Mouse (Mus musculus) lung, postnatal 36 days (tissue): ENCODE measurements around the gene Dph2.

ENCODE experiments used
- DNase-seq: peaks from one replicate; pipeline ENCODE4 v3.0.0; 2022; ENCODE audit warnings: mixed read lengths

Gene Dph2

DNA sequence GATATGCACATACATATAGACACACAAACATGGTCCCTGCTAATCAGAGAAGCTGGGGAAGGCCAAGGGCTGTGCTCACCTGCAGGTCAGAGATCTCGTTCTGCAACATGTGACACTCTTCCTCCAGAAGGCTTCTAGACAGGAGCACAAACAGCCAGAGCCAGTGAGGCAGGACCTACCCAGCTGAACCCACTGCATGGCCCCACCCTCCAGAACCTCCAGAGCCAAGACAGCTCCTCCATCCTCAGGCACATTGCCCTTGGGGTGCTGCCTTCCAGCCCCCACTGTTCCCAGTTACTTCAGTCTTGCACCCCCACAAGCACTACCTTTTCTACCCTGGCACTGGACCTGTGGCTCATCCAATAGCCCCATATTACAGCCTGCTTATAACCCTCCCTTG is 21.4 kb downstream of the Dph2 start:
- DNase-seq: no peak

DNA sequence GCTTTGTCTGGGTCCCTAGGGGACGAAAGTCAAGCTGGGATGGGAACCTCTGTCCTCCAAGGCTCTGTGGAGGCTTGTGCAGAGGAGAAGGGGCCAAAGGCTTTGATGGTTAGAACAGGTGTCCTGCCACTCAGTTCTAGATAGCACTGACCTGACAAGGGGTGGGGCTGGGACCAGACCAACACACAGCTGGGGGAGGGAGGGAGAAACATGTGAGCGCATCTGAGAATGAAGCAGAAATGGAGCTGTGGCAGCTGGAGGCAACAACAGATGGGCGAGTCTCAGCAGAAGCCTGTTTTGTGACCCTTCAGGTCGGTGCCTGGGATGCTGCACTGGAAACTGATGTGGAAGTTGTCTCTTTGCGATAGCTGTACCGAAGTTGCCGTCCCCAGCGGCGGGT is 22.5 kb downstream of the Dph2 start:
- DNase-seq: no peak

DNA sequence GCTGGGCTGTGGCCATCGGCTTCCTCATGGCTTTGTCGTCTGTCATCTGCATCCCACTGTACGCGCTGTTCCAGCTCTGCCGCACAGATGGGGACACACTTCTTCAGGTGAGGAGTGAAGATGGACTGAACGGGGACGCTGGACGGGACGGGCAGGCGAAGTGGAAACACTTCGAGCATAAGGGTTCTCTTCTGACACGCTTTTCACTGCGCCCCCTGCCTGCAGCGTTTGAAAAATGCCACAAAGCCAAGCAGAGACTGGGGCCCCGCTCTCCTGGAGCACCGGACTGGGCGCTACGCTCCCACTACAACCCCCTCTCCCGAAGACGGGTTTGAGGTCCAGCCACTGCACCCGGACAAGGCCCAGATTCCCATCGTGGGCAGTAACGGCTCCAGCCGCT is 24.0 kb downstream of the Dph2 start:
- DNase-seq: peak; percentile 70

DNA sequence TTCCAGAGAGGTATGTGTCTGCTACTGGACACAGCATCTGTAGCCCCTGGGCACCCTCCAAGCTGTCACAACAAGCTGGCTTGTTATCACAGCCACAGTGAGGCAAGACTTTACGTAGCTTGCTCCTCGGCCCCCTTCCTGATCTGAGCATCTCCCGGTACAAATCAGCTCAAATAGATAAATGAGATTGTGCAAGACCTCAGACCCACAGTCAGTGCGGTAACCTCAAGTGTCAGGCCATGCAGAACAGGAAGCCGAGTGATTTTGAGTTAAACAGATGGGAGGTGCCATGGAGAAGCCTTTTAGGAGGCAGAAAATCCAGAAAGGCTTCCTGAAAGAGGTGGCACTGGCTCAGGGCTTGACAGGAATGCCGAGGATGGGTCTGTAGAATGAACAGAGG is 24.8 kb downstream of the Dph2 start:
- no peak for DNase-seq

DNA sequence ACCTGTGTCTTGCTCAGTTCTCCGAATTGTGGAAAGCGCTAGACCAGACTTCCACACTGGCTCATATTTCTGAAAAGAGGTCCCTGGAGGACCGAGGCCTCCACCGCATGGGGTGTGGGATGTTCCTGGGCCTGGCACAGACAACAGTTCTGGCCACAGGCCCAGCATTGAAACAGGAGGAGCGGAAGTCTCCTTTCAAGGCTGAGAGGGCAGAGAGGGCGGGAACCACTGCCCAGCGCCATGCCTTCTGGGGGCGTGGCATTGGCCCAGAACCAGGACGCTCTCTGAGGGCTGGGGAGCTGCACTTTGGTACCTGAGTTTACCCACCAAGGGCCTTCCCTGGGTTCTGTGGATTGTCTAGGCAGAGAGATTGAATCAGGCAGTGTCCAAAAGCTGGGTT is 25.7 kb downstream of the Dph2 start:
- DNase-seq: peak; percentile 90

DNA sequence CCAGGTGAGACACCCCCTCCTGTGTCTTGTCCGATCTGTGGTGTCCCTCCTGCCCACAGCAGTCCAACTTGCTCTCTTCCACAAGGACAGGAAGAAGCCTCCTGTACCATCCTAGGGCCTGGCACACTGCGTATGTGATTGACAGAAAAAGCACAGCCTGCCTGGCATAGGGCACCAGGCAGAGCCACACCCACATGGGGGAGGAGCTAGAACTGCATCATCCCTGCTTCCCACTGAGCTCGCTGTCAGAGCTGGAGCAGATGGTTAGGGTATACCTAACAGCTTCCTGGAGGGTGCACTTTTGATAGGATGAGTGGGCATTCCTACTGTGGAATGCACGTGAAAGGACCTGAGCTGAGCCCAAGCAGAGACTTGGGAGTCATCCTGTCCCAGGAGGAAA is 29.0 kb downstream of the Dph2 start:
- DNase-seq: peak; percentile 55

DNA sequence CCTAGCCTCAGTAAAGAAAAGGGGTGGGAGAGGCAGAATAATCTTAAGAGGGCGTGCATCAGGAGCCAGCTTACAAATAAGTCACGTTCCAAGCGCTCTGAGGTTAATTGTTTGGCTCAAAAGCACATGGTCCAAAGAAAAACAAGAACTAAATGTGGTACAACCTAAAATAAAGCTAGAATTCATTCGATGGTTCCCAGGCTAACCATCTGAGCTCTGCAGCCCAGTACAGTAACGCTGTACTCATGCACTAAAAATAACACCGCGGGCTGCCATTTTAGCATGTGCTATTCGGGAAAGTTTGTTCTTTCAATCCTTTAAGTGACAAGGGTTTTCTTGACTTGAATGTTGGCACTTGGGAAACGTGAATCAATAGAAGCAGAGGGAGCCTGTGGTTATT is 31.3 kb downstream of the Dph2 start:
- DNase-seq: no peak

DNA sequence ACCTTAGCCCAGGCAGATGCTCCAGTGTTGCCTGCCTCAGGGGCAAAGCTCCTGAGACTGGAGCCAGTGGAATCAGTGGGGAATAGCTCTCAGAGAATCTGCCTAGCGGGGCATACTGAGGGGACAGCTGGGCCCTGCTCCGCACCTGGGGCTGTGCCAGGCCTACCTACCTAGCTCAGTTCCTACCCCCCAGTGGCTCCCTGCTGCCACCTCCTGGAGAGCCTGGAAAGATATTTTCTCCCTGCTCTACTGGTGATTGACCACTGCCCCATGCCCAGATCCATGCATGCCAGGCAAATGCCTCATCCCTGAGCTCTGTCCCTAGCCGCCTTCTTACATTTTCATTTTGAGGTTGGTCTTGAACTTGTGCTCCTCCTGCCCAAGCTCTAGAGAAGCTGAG is 33.0 kb downstream of the Dph2 start:
- DNase-seq: peak; percentile 56

DNA sequence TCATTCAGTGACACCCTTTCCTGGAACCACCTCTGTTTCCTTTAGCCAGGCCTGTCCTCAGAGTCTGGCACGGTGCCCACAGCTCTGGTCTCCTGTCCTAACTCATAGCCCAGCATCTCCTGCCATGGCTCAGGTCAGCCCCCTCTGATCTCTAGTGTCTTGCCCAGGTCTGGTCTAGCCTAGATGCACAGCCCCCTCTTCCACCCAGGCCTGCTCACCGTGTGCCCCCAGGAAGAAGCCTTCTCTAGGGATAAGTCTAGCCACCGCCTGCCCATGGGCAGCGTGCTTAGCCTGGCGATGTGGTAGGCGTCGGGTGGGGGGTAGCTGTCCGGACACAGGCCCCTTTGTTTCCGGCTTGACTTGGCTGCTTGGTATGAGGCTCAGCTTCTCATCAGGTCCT is 36.7 kb downstream of the Dph2 start:
- DNase-seq: peak; percentile 31

DNA sequence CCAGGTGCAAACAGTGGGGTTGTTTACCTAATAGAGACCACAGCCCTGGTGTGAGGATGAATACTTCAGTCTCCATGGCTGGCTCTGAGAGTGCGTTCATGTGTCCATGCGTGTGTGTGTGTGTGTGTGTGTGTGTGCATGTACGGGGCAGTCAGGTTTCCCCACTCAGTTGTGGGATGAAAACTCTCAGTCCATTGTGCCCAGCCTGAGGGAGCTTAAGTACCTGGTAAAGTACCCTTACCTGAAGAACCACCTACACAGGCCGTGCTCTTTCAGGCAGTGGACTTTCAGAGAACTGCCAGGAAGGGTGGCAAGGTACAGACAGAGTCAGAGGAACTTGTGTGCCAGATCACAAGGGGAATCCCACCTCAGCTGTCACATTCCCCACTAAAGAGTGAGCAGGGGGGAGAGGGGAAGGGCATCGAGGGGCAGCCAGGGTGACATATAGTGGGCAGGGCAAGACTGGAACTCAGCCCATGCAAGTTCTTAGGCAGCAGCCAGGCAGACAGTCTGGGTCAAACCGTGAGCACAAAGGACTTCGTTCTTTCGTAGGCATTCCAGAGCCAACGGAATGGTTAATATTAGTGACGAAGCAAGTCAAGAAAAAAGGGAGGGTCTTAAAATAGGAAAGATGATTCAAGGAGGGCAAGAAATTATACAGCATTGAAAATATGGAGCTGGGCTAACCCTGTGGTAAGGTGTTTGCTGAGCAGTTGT is 39.5 kb downstream of the Dph2 start:
- DNase-seq: peak; percentile 56

DNA sequence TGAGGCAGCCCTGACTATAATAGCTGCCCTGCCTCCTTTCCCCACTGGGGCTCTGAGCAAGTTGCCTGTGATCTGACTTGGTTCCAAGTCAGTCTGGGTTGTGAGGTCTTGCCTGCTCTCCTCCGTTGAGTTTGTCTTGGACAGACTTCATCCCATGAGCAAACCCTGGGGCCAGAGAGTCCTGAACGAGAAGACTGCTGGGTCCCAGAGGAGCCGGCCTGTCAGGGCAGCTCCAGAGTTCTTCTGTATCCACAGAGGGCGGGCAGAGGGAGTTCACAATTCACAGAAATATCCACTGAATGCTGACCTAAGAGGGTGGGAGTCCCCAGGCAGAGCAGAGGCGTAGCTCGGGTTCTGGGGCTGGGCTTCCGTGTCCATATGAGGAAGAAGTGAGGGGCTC is 41.0 kb downstream of the Dph2 start:
- DNase-seq: no peak

DNA sequence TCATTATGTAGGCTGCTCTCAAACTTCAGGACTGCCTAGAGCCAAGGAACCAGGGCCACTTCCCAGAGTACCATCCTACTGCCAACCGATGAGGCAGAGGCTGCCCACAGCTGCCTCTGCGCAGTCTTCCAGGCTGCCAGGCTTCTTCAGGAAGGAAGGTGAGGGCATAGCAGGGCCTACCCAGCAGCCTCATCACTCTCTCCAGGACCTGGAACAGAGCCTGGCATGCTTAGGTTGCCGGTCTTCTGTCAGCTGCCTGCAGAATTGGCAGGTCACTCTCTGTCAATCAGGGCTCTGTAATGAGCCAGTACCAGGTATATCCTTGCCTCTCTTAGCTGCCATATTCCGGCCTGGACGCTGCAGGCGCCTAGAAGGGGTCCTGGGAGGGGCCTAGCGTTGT is 41.7 kb downstream of the Dph2 start:
- no peak for DNase-seq

DNA sequence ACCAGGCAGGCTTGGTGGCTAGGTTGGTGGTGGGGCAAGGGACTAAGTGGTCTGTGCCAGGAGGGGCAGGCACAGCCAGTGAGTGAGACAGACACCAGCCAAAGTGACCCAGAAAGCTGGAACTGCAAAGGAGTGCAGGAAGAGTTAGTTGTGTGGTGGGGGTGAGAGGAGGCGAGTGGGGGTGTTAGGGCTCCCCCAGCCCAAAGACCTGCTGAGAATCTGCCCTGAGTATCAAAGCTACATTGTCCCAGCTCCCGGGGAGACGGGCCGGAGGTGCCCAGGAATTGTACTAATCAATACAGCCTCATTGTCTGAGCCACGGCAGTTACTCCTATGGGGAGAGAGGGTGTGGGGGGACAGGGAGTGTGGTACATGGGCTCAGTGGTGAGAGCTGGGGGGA is 42.3 kb downstream of the Dph2 start:
- DNase-seq: no peak

DNA sequence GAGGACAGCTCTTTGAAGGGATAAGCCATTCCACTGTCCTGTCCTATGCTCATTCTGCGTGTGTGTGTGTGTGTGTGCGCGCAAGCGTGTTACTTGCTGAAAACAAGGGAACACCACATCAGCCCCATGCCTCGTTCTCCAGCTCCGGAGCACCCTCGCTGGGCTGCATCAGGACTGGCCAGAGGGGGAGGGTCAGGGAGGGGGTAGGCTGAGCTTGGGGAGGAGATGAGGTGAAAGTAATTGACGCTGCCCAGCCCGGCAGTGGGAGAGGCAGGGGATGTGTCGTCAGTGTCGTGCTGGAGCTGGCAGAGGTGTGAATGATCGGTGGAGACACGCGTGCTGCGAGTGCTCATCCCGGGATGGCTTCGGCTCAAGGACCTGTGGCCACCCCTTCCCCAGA is 42.8 kb downstream of the Dph2 start:
- DNase-seq: no peak

DNA sequence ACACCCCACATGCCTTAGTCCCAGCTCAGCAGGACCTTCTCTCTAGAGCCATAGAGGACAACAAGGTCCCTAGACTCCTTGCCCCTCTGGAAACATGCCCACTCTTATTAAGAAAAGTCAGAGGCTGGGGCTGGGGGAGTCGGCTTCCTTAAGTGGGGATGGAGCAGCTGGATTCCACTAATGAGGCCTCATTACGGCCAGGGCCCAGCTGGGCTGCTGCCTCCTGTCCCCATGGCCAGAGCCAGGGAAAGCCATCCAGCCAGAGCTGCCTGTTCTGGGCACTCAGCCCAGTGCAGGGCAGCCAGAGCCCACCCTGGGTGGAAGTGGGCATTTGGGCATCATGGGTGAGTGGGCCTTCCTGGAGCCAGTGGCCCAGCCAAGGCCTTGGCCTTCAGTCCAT is 44.8 kb downstream of the Dph2 start:
- no peak for DNase-seq

DNA sequence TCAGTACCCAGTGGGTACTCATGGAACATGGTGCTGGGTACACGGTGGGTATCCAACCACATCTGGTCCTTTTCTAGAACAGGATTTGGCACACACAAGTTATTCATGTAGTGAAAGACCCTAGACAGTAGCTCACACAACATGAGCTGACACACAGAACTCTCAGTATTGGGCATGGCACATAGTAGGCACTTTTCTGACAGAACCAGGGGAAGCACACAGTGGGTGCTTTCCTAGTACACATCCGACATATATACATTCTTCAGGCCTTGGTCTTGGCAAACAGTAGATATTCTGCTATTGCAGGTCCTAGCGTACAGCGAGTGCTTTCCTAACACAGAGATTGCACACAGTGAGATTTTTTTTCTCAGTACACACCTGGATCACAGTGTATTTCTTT is 45.6 kb downstream of the Dph2 start:
- no peak for DNase-seq

DNA sequence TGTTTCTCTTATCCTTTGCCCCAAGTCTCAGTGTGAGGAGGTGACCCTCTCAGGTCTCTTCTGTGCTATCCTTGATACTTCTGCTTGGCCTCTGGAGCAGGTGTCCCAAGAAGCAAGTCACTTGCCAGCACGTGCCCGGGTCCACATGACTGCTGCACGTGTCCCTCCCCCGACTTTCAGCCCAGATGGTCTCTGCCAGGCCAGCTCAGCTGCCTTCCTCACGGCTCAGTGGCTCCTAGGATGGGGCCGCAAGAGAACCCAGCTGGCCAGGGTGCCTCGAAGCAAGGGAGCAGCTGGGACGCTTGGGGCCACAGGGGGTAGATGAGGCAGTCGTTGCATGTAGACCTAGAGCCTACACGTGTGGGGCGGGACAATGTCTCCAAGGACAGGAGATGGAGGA is 46.5 kb downstream of the Dph2 start:
- no peak for DNase-seq

DNA sequence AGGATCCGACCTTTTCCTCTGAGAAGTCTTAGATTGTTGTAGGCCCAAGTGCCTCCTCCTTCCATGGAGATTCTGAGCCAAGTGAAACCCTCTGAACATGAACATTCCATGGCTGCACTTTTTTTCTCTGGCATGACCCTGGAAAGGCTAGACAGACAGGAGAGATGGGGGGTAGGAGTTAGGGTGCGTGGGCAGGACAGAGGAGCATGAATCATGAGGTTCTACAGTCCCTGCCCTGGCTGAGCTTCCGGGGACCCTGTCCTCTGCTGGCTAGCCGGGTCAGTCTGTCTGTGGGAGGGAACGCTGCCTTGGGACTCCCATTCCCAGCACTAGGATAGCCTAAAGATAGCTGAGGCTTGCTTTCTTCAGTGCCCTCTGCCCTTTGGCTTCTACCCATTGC is 47.4 kb downstream of the Dph2 start:
- no peak for DNase-seq

DNA sequence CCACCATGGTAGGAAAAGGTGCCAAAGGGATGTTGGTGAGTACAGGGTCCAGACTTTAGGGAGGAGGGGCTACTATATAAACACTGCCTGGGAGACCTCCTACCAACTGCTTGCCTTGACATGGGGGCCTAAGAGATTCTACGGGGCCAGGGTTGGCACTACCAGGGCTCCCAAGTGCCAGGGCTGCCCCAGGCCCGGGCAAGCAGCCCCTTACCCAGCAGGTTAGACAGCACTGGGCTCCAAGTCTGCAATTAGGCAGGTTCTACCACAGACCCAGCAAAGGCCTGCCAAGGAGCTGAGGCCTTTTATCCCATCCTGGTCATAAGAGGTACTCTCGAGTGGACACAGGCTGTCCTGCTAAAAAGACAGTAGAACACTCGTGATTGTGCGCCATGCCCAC is 48.7 kb downstream of the Dph2 start:
- DNase-seq: no peak

DNA sequence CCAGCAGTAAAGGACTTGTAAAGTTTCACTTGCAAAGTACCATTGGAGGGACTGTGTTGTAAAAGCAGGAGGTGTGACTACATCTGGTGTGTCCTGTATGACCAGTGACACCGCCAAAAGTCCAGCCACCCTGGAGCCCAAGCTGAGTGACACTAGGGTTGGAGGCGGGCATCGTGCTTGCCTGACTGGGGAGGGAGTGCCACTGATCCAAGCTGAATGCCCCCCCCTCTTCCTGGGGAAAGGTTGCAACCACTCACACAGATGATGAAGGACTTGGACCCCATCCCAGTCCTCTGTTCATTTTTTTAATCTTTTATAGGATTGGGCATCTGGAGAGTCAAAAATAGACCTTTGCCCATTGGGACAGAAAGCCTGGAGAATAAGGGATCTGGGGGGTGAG is 50.3 kb downstream of the Dph2 start:
- DNase-seq: peak; percentile 21

DNA sequence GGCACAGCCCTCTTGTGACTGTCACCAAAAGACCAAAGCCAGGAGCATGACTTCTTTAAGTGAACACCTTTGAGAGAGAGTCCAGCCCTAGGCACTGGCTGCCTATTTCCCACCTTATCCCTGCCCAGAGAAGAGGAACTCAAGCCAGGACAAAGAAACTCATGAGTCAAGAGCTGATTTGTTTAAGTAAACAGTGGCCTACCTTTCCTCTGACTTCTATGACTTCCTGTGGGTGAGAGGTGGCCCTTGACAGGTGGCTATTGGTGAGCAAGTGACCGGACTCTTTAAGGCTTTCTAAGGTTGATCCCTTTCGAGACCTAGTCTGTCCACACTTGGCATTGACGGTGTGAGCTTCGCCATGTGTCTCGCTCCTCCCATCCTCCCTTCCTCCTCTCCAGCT is 51.0 kb downstream of the Dph2 start:
- peak; percentile 74 for DNase-seq

DNA sequence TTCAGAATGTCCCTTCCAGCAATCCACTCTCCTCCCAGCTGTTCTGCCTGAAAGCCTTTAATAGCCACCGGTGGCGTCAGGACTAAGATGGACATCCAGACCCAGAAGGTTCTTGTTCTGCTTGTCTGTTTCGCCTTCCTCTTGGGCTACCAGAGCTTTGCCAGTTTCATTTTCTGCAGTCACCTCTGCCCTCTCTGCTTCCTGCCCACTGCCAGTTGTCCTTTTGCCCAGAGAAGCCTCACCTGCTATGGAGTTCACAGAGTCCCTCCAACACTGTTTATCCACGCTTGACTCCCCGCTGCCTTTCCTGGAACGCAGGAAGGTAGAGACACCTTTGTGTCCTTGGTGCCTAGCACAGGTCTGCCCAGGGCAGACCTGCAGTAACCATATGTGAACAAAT is 52.5 kb downstream of the Dph2 start:
- DNase-seq: no peak
